Mouse (Mus musculus): ENCODE results near the gene Rab5if. TPM values are rescaled to one million over a fixed set of nuclear protein-coding genes. Genes with fewer than 3 reads are reported as not detected.
"Not testable (repeated sequence)": the region's sequence is repeated elsewhere in the genome, so short reads cannot be mapped to it uniquely, and the experiment has no call there.

Gene Rab5if
- total RNA-seq, 2 experiments from 2014 or later = 79.4 to 87.3 TPM

DNA sequence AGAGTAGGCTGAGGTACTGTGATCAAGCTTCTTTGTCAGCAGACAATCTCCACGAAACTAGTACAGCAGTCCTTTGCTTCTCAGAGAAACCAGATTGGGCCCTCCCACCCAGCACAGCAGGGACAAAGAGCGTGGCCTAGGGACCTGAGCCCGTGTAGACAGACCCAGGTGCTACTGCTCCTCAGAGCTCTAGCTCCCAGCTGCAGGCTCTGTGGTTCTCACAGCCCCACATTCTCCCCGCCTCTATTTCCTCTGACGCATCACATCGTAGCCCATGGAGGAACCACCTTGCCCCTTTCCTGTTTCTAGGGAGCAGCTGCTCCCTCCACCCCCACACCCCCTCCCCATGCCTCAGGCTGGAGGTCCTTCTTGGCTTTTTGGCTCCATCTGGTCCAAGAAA, 24.1 kb downstream of the Rab5if start, which contains the start of gene Sla2:
Gene Sla2, minus strand, starts transcription at position 176 of the 400 bp plus-strand sequence.
- no peak for DNase-seq (ENCODE audit: low spot score)

DNA sequence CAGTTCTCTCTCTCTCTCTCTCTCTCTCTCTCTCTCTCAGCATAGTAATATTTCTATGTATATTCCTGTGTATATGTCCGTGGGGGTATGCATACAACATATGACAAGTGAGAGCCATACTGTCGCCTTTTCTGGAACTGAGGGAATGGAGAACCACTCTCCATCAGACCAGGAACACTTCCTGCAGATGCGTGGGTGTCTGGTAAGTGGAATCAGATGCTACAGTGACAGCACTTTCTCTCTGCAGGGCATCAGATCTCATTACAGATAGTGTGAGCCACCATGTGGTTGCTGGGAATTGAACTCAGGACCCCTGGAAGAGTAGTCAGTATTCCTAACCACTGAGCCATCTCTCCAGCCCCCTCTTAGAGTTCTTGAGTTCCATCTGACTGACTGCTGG, 25.6 kb downstream of the Rab5if start:
- DNase-seq (ENCODE audit: low spot score) = no peak

DNA sequence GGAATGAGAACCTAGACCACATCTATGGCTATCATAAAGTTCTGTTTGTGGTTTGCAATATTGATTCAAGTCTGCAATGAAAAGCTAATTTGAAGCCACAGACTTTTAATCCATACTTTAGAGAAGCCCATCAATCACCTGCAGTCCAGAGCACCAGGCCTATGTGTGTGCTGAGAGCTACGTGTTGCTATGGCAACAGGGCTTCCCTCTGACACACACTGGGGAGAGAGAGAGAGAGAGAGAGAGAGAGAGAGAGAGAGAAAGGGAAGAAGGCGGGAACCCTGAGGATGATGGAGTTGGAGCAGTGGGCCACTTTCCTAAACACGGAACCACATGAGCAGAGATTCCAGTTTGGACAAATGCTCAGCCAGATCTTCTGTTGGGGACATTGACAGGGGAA, 29.3 kb downstream of the Rab5if start:
- no peak for DNase-seq (ENCODE audit: low spot score)

DNA sequence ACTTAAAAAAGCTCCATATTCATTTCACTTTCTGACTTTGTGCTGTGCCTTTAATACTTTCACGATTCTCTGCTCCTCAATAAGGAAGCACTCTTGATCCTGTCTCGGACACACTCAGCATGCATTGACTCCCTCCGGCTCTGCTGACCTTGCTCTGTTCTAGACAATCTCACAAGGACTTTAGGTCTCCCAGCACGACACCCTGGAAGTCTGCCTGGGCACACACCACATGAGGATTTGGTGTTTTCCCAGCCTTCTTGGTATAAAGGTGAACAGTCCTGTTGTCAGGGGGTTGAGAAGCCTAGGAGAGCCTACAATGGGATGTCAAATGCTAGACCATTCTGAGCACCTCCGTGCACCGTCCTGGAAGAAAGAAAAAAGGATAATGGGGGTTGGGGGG, 29.9 kb downstream of the Rab5if start:
- no peak for DNase-seq (ENCODE audit: low spot score)

DNA sequence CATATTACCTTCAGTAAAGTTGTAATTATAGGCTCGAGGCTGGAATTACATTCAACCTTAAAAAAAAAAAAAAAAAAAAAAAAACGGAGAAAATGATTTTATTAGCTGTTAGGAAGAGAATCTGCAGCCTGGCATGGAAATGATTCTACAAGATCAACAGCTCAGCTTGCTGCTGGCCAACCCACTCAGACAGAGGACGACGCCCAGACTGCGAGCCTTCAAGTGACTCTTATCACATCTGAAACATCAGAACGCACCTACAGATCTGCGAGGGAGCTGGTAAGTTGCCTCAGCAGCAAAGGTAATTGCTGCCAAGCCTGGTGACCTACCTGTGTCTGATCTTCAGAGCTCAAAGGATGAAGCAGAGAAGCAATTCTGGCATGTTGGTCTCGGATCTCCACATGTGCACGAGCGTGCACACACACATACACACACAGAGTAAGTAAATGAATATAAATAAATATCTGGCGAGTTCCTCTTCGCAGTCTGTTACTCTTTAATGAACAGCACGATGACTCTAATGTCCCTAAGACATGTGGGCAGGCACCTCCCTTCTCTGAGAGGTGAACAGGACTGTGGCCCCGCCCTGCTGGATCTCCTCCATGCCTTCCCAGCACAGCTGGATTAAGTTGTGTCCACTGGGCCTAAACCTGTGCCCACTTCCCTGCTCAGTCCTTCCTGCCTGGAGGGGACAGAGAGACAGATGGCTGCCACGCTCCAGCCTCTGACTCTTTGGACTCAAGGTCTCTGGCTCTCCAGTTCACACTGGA, 31.8 kb downstream of the Rab5if start:
- no peak for DNase-seq (ENCODE audit: low spot score)

DNA sequence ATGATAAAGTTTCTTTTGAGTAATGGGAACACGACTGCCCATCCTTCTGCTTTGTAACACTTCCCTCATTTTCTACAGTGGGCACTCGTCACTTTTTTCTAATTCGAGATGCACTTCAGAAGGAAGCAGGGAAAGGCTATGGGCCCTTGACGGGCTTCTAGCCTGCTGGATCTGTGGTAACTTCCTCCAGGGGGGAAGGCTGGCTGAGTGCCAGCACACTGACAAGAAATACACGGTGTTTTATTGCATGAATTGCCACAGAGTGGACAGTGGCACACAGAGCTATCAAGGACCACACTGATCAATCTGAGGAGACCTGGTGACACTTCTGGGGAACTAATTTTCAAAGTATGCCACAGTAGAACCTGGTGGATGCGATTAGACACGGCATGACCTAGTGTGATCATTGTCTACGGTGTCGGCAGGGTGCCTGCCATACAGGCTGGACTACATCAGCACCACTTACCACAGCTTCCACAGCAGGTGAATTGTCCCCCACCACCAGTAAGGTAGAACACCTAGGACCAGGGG, 33.5 kb downstream of the Rab5if start:
- DNase-seq (ENCODE audit: low spot score) = no peak

DNA sequence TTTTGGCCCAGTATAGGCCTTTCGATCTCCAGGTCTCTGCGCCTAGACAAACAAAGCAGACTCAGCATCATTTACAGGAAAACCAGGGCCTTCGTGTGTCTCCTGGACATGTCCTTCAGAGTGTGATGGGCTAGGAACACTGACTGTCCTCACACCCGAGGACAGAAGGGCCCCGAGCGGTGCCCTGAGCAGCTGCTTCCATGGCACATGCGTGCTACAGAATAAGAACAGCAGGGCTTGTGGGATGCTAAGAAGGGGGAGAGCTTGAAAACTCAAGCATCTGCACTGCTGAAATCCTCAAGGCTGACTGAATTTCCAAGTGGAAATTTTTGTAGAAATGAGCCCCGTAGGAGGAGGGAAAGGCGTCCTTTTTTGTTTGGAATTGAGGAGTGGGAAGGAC, 34.1 kb downstream of the Rab5if start:
- no peak for DNase-seq (ENCODE audit: low spot score)

DNA sequence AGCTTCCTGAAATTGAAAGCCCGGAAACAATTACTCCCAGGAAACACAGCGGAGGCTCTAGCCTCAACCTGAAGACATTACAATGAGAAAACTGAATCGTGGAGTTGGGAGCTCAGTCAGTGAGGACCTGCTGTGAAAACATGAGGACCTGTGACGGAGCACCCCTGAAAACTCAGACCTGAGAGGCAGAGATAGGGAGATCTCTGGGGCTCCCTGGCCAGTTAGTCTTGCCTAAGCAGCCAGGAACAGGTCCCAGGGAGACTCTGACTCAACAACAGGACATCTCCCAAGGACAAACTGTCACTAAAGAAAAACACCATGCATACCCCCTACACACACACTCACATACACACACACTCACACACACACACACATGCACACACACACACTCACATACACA, 35.4 kb downstream of the Rab5if start:
- DNase-seq (ENCODE audit: low spot score) = no peak

DNA sequence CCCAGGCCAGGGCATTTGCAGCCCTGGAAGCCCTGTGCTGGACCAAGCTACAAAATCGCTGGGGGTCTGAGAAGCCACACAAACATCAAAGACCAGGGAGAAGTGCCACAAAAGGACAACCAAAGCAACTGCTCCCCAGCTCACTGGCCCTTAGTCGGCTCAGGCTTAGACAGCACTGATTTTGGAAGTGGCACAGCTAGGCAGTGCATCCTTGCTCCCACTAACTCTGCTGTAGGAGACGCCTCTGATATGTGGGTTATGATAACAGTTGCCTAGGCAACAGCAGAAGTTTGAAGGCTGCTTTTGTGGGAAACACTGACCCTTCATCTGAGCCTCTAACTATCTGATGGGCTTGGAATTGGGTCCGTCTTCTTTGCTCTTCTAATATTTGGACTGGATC, 36.3 kb downstream of the Rab5if start:
- DNase-seq (ENCODE audit: low spot score) = no peak

DNA sequence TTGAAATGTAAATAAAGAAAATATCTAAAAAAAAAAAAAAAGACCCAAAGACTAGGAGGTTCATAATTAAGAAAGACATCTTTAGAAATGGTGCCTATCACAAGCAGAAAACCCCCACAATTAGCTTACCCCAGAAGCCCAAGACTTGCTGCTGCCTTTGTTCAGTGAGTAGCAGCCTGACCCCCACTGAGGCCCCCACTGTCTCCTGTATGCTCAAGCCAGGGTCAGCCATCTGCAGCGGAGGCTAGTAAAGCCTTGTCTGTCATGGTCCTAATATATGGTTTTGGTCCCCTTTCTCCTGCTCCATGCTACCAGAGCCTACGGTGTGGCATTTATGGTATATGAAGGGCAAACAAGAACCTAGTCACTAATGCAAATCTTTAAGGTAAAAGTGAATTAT, 38.4 kb downstream of the Rab5if start:
- DNase-seq (ENCODE audit: low spot score) = no peak

DNA sequence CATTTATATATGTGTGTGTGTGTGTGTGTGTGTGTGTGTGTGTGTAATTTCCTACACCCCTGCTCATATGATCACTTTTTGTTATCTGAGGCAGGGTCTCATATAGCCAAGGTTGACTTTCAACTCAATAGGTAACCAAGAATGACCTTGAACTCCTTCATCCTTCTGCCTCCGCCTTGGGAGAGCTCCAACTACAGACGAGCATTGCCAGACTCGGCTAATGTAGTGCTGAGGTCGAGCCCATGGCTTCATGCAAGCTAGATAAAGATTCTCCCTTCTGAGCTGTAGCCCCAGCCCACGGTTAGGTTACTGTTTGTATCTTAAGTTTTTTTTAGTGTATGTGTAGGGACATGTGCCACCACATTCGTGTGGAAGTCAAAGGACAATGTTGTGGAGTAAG, 39.0 kb downstream of the Rab5if start:
- no peak for DNase-seq (ENCODE audit: low spot score)

DNA sequence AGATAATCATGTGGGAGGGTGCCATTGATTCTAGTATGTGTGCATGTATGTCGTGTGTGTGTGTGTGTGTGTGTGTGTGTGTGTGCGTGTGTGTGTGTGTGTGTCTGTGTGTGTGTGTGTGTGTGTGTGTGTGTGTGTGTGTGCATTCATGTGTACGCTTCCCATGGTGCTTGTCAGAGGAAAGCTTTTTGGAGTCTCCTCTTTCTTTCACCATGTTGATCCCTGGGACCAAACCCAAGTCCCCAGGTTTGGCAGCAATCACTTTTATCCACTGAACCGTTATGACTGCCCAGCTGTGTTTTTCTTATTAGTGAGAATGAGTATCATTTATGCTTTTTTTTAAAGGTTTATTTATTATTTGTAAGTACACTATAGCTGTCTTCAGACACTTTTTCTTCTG, 39.5 kb downstream of the Rab5if start:
- DNase-seq (ENCODE audit: low spot score) = not testable (repeated sequence)

DNA sequence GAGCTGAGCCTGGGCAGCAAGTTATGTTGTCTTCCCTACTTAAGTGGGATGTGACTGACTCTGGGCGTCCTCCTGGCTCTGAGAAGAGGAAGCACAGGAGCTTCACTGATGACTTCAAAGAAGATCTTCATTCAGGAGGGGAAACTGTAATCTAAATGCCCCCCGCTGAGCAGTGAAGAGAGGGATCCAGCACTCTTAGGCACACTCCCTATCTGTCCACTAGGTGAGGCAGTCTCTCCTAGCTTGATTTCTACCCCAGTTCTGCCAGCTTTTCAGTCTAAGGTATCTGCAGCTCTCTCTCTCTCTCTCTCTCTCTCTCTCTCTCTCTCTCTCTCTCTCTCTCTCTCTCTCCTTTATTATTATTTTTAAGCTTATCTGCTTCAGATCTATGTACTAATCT, 40.4 kb downstream of the Rab5if start:
- no peak for DNase-seq (ENCODE audit: low spot score)

DNA sequence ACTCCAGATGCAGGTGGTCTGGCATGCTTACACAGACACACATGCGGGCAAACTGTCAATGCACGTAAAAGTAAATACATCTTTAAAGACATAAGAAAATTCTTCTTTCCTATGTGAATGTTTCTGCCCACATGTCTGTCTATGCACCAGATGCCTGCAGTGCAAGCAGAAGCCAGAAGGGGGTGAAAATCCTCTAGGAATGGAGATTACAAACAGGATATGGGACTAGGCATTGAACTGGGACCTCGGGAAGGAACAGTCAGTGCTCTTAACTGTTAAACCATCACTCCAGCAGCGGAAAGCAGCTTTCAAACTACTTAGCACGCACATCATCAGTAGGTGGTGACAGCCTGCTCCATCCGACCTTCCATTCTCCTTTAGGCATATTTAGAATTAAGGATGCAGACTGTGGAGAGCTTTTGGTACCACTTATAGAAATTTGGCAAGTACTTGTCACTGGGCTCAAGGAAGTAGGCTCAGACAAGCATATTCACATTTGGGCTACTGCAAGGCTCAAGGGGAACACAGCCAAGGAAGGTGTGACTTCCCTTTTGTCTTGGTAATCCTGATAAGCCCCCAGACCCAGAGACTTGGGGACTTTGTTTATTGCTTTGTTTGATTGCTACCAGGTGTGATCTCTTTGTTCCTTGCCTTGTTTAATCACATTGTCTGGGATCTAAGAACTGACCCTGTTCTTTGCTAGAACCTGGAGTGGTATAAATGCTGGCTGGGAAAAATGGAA, 42.2 kb downstream of the Rab5if start:
- peak; percentile 72 for DNase-seq (ENCODE audit: low spot score)

DNA sequence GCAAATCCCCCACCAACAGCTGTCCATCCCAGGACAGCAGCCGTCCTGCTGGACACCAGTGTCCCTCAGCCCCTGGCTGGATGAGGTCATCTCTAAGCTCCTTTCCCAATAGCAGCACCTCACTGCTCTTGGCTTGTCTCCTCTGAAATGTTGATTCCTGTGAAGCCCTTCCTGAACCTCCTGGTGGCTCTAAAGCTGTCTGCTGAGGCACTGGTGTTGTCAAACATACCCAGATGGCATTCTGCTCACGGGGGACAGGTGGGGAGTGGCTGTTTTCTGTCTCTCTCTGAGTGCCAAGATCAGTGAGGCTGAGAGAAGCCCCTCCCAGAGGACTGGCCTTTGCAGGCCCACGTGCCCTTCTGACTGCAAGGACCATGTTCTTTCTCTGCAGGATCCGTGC, 43.0 kb downstream of the Rab5if start:
- DNase-seq (ENCODE audit: low spot score) = not testable (repeated sequence)

DNA sequence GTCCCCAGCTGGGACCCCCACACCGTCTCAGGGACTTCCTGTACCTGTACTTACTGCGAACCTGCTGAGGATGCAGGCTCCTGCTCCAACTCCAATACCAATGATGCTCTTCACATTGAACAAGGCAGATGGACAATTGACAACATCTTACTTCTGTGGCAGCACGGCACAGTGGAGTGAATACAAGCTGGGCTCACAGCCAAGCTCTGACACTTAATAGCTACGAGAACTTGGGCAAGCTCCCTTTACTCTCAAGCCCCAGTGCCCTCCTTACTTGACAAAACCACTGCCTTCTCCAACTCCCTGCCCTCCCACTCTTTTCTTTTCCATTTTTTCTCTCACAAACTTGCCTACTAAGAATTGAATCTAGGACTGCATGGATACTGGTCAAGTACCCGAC, 50.3 kb downstream of the Rab5if start:
- no peak for DNase-seq (ENCODE audit: low spot score)

DNA sequence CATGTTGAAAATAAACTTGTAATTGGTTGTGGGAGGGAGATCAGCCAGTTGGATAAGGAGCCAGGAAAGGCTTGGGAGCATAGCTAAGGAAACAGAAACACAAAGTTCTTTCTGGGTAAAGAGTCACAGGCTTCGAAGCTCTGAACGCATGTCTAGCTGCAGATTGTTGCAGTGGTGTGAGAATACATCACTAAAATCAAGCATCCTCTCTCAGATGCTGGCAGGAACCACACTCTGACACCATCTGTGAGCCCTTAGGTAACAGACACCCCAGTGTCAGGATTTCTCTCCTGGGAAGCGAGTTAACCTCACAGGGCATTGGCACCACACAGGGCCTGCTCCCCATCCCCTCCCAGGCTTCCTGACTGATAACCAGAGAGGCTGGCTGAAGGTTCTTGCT, 52.6 kb downstream of the Rab5if start:
- DNase-seq (ENCODE audit: low spot score) = no peak

DNA sequence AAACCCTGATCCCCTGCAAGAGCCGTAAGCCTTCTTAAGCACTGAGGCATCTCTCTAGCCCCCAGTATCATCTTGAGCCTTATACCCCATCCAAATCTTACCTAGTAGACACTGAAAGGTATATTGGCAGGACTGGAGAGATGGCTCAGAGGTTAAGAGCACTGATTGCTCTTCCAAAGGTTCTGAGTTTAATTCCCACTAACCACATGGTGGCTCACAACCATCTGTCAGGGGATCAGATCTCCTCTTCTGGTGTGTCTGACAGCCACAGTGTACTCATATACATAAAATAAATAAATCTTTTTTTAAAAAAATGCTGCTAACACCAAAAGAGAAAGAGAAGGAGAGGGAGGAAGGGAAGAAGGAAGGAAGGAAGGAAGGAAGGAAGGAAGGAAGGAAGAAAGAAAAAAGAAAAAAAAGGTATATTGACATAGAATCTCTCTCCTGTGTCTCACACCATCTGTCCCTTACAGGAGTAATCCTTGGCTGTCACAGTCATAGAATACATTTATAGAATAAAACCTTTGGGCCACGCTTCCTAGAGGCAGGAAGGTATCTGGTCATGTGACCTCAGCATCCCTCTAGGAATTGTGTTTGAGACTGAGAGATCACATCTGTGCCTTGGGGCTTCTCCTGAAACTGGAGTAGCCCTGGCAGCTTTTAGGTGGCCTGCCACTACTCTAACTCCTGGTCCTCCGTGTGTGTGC, 53.6 kb downstream of the Rab5if start:
- DNase-seq (ENCODE audit: low spot score) = no peak

DNA sequence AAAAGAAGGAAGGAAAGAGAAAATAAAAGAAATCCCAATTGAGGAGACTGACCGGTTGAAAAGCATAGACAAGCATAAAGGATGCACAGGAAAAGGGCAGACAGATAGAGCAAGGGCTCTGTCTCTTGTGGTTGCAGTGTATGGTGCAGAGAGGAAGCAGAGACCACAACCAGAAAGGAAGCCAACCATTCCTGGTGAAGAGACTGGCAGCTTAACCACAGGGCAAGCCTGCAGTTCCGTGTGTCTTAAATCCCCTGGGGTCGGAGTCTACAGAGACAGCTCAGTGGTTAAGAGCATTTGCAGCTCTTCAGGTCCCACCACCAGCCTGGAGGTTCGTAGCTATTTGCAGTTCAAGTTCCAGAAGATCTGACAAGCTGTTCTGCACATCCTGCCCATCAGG, 55.6 kb downstream of the Rab5if start:
- no peak for DNase-seq (ENCODE audit: low spot score)

DNA sequence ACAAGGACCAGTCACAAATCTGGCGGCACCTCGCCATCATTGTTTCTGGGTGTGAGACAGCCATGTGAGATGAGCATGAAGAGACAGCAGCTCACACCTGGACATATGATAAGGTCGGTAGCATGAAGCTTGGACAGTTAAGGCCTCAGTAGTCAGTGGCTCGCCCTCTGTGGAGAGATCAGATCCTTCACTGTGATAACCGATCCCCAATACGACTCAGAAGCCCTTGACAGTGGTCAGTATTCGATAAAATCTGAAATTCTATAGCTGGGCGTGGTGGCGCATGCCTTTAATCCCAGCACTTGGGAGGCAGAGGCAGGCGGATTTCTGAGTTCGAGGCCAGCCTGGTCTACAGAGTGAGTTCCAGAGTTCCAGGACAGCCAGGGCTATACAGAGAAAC, 56.3 kb downstream of the Rab5if start:
- not testable (repeated sequence) for DNase-seq (ENCODE audit: low spot score)

DNA sequence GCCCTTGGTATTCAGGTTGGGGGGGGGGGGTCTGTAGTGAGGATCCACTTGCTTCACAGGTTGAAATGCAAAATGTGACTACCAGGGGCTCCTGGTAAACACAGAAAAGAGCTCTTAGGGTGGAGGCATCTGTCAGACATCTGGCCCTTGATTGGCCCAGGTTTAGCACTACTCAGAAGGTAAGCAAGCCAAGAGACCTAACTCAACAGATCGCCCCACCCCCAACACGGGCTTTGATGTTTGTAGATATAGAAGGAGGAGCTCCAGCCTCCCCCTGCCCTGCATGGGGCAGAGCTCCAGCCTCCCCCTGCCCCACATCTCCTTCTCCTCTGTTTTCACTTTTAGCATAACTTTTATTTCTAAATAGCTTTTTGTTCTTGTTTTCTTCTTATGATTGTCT, 56.9 kb downstream of the Rab5if start:
- no peak for DNase-seq (ENCODE audit: low spot score)

DNA sequence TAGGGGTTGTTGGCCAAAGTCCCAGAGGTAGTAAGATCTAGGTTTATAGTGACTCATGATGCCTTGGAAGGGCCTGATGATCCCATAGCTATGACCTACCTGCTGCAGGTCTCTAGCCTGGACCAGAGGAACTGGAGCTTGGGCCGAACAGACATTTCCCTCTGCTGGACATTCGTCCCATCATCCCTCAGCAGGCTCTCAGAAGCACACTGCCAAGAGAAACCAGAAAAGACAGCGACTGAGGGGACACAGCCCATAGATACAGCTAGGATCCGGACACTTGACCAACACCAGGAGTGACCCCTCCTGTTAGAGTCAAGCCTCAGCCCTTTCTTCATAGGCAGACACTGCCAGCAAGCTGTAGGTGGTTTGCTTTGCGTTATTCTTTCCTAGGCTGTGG, 60.1 kb downstream of the Rab5if start:
- DNase-seq (ENCODE audit: low spot score) = peak; percentile 22
